Mouse (Mus musculus): ENCODE data around the gene Olfr292.

Olfr292 gene

DNA sequence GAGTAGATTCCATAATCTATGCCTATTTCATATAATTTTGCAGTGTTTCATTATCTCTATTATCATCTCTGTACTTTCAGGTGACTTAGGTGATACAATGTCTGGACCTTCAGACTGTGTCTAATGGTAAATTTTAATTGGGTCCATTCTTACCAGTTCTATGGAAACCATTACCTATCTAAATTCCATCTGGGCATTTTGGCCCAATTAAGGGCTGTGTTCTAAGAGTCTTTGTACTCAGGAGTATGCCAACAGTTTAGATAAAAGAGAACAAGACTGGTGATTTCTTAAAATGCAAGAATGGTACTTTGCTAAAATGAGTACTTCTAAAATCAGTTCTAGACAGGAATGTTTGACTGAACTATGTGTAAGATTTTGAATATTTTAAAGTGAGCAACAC, at the start of gene Olfr292:
Olfr292 (plus strand) TSS at position 301 of the 400 bp plus-strand sequence.
- no peak for DNase-seq (ENCODE audit: extremely low read depth, low read depth)

DNA sequence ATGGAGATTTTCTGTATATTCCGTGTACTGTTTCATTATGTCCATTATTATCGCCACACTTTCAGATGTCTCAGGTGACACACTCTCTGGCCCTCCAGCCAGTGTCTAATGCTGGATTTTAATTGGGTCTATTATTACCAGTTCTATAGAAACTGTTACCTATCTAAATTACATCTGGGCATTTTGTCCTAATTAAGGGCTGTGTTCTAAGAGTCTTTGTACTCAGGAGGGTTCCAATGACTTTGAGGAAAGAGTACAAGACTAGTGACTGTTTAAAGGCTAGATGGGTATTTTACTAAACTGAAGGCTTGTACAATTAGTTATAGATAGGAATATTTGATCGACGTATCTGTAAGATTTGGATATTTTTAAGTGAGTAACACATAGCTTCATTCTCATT, 39.4 kb upstream of the Olfr292 start, which contains the start of gene Olfr293:
Olfr293 (plus strand) TSS at position 301 of the 400 bp plus-strand sequence.
- DNase-seq (ENCODE audit: extremely low read depth, low read depth) = no peak

DNA sequence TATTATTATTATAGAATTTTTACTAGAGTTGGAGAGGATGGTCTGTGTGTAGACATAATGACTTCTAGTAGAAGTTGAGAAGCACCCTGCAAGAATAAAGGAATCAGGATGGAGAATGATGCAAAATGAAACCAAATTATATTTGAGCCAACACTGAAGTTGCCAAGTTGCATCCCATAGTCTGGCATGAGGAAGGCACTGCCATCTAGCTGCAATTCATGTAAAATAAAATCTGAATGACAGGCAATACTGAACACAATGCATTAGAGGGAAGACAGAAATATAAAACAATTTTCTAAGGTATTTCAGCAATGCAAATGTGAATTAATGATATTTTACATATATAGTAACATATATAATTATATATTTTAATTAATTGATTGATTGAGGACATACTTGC, 36.9 kb downstream of the Olfr292 start:
- DNase-seq (ENCODE audit: extremely low read depth, low read depth) = no peak

Measured in MEL-GATA-1-ER (cell line).